Mouse (Mus musculus) liver, embryonic 15.5 days (tissue): ENCODE data around the gene Map2. TPM values are rescaled to one million over a fixed set of nuclear protein-coding genes. Genes with fewer than 3 reads are reported as not detected.

Experiments
- ATAC-seq: fragments of 200-750 bp; cut with Nextera tagmentation; 2 replicates; pipeline ENCODE4 v1.8.0; 2017; ENCODE audit warnings: moderate number of reproducible peaks, mild to moderate bottlenecking, moderate library complexity; ENCODE audit not compliant: insufficient read depth
- H3K27ac ChIP-seq: fragments of 300-500 bp; sonication (generic); replicated peaks from 2 replicates; pipeline ENCODE4 v1.5.1; 2015; ENCODE audit warnings: mild to moderate bottlenecking, inconsistent platforms
- H3K27me3 ChIP-seq: fragments of 300-500 bp; sonication (generic); 2 replicates; pipeline ENCODE4 v1.6.1; 2015; ENCODE audit warnings: mild to moderate bottlenecking, inconsistent platforms
- H3K36me3 ChIP-seq: fragments of 300-500 bp; sonication (generic); replicated peaks from 2 replicates; pipeline ENCODE4 v1.6.1; 2015; ENCODE audit warnings: moderate library complexity, mild to moderate bottlenecking, inconsistent platforms
- H3K4me1 ChIP-seq: fragments of 300-500 bp; sonication (generic); replicated peaks from 2 replicates; pipeline ENCODE4 v1.6.1; 2015; ENCODE audit warnings: inconsistent platforms
- H3K4me2 ChIP-seq: fragments of 300-500 bp; sonication (generic); 2 replicates; pipeline ENCODE4 v1.6.1; 2015; ENCODE audit warnings: moderate library complexity, mild to moderate bottlenecking, inconsistent platforms
- H3K4me3 ChIP-seq: fragments of 300-500 bp; sonication (generic); replicated peaks from 2 replicates; pipeline ENCODE4 v1.5.1; 2015; ENCODE audit warnings: mild to moderate bottlenecking, inconsistent platforms
- H3K9ac ChIP-seq: fragments of 300-500 bp; sonication (generic); 2 replicates; pipeline ENCODE4 v1.6.1; 2015; ENCODE audit warnings: moderate library complexity, mild to moderate bottlenecking, inconsistent platforms
- H3K9me3 ChIP-seq: fragments of 300-500 bp; sonication (generic); replicated peaks from 2 replicates; pipeline ENCODE4 v1.6.1; 2016; ENCODE audit warnings: inconsistent platforms
- WGBS: fragments of 180-500 bp; shearing (Covaris S2); methylation state at CpG from one replicate; pipeline ENCODE4 v1.1.7; 2015; ENCODE audit warnings: mixed read lengths; ENCODE audit not compliant: insufficient replicate concordance; 5-methylcytosine and 5-hydroxymethylcytosine counted together
- polyA plus RNA-seq: library from polyadenylated mRNA; unstranded; fragments of >200 nt; fragmentation: Nextera tagmentation; extraction: Ambion mirVana; gene quantifications from 2 replicates; pipeline ENCODE4 v1.2.1, GENCODE M21; 2015

The Map2 gene
- polyA plus RNA-seq, 1 experiment from 2014 or later, result 1.8 TPM

DNA sequence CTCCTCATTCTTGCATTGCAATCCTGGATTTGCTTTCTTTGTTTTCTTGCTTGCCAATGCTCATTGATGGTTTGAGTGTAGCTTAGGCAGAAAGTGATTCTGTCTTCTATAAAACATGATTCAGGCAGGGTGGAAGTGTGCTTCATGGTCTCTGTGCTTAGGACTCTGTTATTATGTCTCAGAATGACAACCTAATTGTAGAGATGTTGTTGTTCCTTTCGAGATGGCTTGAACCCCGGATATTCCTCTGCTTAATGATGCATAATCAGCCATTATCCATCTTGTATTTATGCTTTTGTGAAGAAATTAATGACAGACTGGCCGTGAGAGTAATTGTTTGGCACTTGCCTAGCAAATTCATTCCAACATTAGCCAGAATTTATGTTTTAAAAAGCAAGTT lies 31.8 kb downstream of the Map2 start:
- no peak overlapping the region for H3K9ac ChIP-seq
- no peaks in the 10 kb centered on the region for H3K36me3 ChIP-seq
- ATAC-seq, result no peak
- 32% methylated on average over 3 of the region's 3 CpGs for WGBS
- H3K27ac ChIP-seq, result no peak overlapping the region
- no peaks in the 10 kb centered on the region for H3K27me3 ChIP-seq
- H3K9me3 ChIP-seq, result no peaks in the 10 kb centered on the region
- H3K4me1 ChIP-seq, result no peaks in the 10 kb centered on the region
- H3K4me3 ChIP-seq, result no peak overlapping the region
- H3K4me2 ChIP-seq, result no peak overlapping the region

DNA sequence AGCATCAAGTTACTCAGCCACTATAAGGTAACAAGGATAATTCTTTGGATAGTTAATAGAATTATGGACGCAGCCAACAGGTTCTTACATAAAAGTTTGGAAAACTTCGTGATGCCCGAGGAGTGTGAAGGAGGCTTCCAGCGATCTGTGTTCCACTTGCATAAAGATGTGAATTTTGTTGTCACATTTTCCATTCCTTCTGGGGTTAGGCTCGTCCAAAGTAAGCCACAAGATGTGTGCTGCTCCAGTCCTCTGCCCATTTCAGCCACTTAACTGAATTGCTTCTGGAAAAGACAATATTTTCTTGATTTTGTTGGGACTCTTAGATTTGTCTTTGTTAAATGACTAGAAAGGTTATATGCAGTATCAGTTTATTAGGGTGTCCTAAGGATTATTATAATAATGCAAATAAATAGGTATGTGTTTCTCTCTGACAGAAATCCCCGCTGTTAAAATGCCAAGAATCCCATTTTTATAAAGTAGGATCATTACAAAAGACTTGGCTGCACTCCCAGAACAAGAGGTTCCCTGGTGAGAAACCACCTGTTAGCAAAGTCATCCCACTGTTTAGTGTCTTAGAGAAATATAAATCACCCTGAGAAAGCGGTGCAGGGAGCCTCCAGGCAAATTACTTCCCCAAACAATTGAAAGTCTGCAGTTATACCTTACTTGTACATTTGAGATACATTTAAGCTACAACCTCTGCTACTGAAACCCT lies 36.2 kb downstream of the Map2 start:
- no peaks in the 10 kb centered on the region for H3K36me3 ChIP-seq
- no peak for ATAC-seq
- H3K9ac ChIP-seq, result no peak overlapping the region
- 60% methylated on average over 7 of the region's 7 CpGs for WGBS
- no peaks in the 10 kb centered on the region for H3K27me3 ChIP-seq
- no peak overlapping the region for H3K4me2 ChIP-seq
- H3K4me3 ChIP-seq, result no peak overlapping the region
- H3K9me3 ChIP-seq, result no peaks in the 10 kb centered on the region
- H3K27ac ChIP-seq, result no peak overlapping the region
- H3K4me1 ChIP-seq, result no peaks in the 10 kb centered on the region

GRCm38 (mm10) chr1:66221497-66221896 lies 46.4 kb downstream of the Map2 start:
- Histone ChIP-seq H3K9ac (no peak overlapping the region), H3K4me2 (no peak overlapping the region), H3K9me3 (no peaks in the 10 kb centered on the region), H3K27ac (no peak overlapping the region), H3K4me3 (no peak overlapping the region), H3K27me3 (no peaks in the 10 kb centered on the region), H3K4me1 (no peaks in the 10 kb centered on the region), H3K36me3 (no peaks in the 10 kb centered on the region)
- 58% methylated on average over 4 of the region's 4 CpGs for WGBS
- ATAC-seq, result no peak

GRCm38 (mm10) chr1:66223331-66223730 lies 48.3 kb downstream of the Map2 start:
- Histone ChIP-seq H3K27me3 (no peaks in the 10 kb centered on the region), H3K36me3 (no peaks in the 10 kb centered on the region), H3K4me2 (no peak overlapping the region), H3K9me3 (no peaks in the 10 kb centered on the region), H3K27ac (no peak overlapping the region), H3K9ac (no peak overlapping the region), H3K4me3 (no peak overlapping the region), H3K4me1 (no peaks in the 10 kb centered on the region)
- 43% methylated on average over 1 of the region's 1 CpGs for WGBS
- no peak for ATAC-seq

DNA sequence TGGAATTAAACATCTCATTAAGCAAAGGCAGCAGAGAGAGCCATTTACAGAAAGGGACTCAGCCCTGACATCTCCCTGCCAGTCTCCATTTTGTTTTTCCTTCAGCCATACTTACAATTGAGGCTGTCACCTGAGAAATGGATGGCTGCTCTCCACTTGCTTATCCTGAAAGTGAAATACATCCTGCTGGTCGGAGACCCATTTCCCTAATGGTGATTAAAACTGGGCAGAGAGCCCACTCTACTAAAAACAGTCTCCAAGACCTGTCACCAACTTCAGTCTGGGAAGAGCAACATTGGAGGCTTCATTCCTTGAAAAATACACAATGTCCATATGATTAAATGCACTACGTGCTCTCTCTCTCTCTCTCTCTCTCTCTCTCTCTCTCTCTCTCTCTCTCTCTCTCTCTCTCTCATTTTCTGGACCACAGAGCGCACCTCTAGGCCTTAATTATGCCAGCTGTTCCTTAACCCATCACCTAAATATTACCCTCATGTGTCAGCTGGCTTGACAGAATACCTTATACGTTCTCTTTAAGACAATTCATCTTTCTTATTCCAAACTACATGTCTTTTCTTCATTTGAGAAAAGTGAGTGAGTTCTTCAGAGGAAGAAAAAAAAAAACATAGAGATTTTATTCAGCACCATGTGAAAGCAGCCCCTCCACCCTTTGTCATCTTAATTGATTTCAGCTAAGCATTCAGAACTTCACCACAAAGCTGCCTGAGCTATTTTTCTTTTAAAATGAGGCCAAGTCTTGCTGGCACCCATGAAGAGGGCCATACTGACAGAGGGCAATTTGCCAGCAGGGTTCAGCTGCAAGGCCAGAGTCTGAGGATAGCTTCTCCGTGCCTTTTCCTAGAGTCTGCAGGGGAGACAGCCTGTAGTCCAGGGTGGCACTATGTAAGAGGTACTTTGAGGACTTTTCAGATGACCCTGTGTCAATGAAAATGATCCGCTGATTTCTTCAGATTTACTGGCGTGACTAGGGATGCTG lies 51.6 kb downstream of the Map2 start:
- H3K9me3 ChIP-seq, result no peaks in the 10 kb centered on the region
- WGBS, result 51% methylated on average over 7 of the region's 7 CpGs
- ATAC-seq, result no peak
- H3K4me1 ChIP-seq, result no peaks in the 10 kb centered on the region
- H3K4me2 ChIP-seq, result no peak overlapping the region
- no peaks in the 10 kb centered on the region for H3K27me3 ChIP-seq
- H3K4me3 ChIP-seq, result no peak overlapping the region
- H3K36me3 ChIP-seq, result no peaks in the 10 kb centered on the region
- H3K9ac ChIP-seq, result no peak overlapping the region
- H3K27ac ChIP-seq, result no peak overlapping the region

DNA sequence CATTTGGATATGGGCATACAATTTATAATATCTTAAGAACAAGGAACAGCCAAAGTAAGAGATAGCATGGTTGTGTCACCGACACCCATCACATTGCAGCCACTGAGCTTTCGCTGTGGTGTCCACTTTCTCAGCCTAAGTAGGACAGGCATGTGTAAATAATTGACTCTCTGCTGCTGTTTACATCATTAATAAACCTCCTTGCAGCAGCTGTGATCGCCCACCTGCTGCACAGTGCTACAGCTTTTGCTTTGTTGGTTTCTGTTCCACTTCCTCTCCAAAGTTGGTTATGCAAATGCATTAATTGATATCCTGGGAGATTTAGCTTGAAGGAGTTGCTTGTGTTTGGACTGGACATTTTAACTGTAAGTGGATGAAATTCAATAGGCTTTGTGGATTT lies 53.1 kb downstream of the Map2 start:
- no peak for ATAC-seq
- 57% methylated on average over 3 of the region's 3 CpGs for WGBS
- no peaks in the 10 kb centered on the region for H3K36me3 ChIP-seq

GRCm38 (mm10) chr1:66230345-66230744 lies 55.3 kb downstream of the Map2 start:
- no peaks in the 10 kb centered on the region for H3K4me1 ChIP-seq
- no peaks in the 10 kb centered on the region for H3K27me3 ChIP-seq
- H3K9ac ChIP-seq, result no peak overlapping the region
- no peak overlapping the region for H3K4me2 ChIP-seq
- no peak overlapping the region for H3K4me3 ChIP-seq
- WGBS, result 63% methylated on average over 3 of the region's 3 CpGs
- no peak for ATAC-seq
- H3K9me3 ChIP-seq, result no peaks in the 10 kb centered on the region
- H3K36me3 ChIP-seq, result no peaks in the 10 kb centered on the region
- no peak overlapping the region for H3K27ac ChIP-seq

More for the DNA sequence above, 53.1 kb downstream of the Map2 start:
- Histone ChIP-seq H3K9me3 (no peaks in the 10 kb centered on the region), H3K4me2 (no peak overlapping the region), H3K9ac (no peak overlapping the region), H3K27ac (no peak overlapping the region), H3K27me3 (no peaks in the 10 kb centered on the region), H3K4me3 (no peak overlapping the region), H3K4me1 (no peaks in the 10 kb centered on the region)

GRCm38 (mm10) chr1:66231963-66232362 lies 56.9 kb downstream of the Map2 start:
- no peak overlapping the region for H3K4me2 ChIP-seq
- H3K36me3 ChIP-seq, result no peaks in the 10 kb centered on the region
- H3K4me3 ChIP-seq, result no peak overlapping the region
- 37% methylated on average over 4 of the region's 4 CpGs for WGBS
- H3K4me1 ChIP-seq, result no peaks in the 10 kb centered on the region
- ATAC-seq, result no peak
- H3K9ac ChIP-seq, result no peak overlapping the region
- H3K9me3 ChIP-seq, result no peaks in the 10 kb centered on the region
- no peaks in the 10 kb centered on the region for H3K27me3 ChIP-seq
- H3K27ac ChIP-seq, result no peak overlapping the region

GRCm38 (mm10) chr1:66244910-66245309 lies 69.8 kb downstream of the Map2 start:
- 75% methylated on average over 1 of the region's 1 CpGs for WGBS
- no peaks in the 10 kb centered on the region for H3K4me1 ChIP-seq
- H3K9me3 ChIP-seq, result no peaks in the 10 kb centered on the region
- no peaks in the 10 kb centered on the region for H3K36me3 ChIP-seq
- no peak for ATAC-seq
- H3K9ac ChIP-seq, result no peak overlapping the region
- H3K27ac ChIP-seq, result no peak overlapping the region
- H3K27me3 ChIP-seq, result no peaks in the 10 kb centered on the region
- no peak overlapping the region for H3K4me2 ChIP-seq
- H3K4me3 ChIP-seq, result no peak overlapping the region

DNA sequence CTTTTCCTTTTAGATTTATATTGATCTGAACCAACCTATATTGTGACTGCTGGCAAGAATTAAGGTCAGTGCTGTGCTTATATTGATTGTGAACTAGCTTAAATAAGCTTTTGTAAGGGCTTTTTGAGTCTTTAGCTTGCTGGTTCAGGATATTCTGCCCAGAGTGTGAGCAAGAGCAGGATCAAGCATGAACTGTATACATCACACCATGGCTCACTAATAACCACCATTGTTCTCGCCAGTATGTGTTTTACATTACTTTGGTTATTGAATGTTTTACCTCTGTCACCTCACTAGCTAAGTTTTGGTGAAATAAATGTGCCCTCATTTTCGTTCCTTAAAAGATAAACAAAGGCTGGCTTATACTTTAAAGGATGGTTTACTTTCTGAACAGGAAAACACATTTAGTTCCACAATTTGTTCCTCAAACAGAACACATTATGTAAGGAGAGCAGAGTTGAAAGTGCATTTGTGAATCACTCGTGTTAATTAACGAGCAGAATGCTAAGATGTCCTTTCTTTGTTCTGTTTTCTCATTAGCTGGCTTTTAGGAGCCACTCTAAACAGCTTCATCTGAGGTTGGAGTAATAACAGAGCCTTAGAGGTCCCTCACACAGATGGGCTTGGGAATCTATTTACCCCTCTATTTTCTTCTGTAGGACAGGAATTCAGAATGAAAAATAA lies 76.7 kb downstream of the Map2 start:
- no peaks in the 10 kb centered on the region for H3K9me3 ChIP-seq
- H3K36me3 ChIP-seq, result no peaks in the 10 kb centered on the region
- H3K4me2 ChIP-seq, result peak overlapping the region; percentile 10; the same call in 1 of the 2 replicates
- no peaks in the 10 kb centered on the region for H3K27me3 ChIP-seq
- peak overlapping the region; percentile 61 for H3K27ac ChIP-seq
- WGBS, result 31% methylated on average over 4 of the region's 4 CpGs
- H3K4me1 ChIP-seq, result no peaks in the 10 kb centered on the region
- no peak overlapping the region for H3K4me3 ChIP-seq
- no peak overlapping the region for H3K9ac ChIP-seq
- ATAC-seq, result no peak

DNA sequence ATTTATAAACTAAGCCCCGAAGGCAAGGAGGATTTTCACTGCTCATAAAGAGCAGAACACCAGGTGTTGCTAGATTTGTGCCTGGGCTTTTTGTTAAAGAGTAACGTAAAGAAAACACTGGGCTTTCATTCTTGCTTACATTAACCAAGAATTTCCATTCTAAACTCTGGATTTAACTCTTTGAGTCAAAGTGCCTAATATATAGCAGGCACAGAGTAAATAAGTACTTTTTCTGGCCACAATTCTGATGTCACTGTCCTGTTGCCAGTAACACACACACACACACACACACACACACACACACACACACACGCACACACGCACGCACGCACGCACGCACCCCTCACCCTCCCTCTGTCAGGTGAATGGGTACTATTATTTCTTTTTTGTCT lies 77.3 kb downstream of the Map2 start:
- Histone ChIP-seq H3K9me3 (no peaks in the 10 kb centered on the region), H3K4me2 (peak overlapping the region; percentile 10; the same call in 1 of the 2 replicates), H3K27me3 (no peaks in the 10 kb centered on the region), H3K9ac (no peak overlapping the region), H3K36me3 (no peaks in the 10 kb centered on the region), H3K27ac (peak overlapping the region; percentile 61), H3K4me1 (no peaks in the 10 kb centered on the region), H3K4me3 (no peak overlapping the region)
- 0 out of 2 replicates have a peak, but pooled peaks have one; percentile 31 for ATAC-seq
- 66% methylated on average over 8 of the region's 8 CpGs for WGBS
